ENCODE assay signal across 8 mouse cellular contexts in genomic region chr13:19158484-19158883, GRCm38 (mm10).
DNase-seq lines count a peak whose midpoint lies in the region; ATAC-seq and TF ChIP-seq lines count a peak whose summit lies in the region.

No protein-coding gene starts in this region.

- no peak for TF ChIP-seq EP300 in heart, postnatal 0 days (IDR thresholded peaks at IDR 0.05; ENCODE audit: low read depth)

- peak; percentile 13 for DNase-seq in heart, postnatal 0 days (ENCODE audit: low spot score)
- DNase-seq in heart, adult 11 months: no peak
- peak; percentile 23 for DNase-seq in urinary bladder, postnatal 25 days (ENCODE audit: low spot score)
- DNase-seq in urinary bladder, adult 2 months (ENCODE audit: low spot score): no peak
- DNase-seq in cerebellum, postnatal 14 days: peak; percentile 85 to 89
- peak; percentile 20 to 42 for DNase-seq in heart, postnatal 36 days
- peak; percentile 17 for DNase-seq in liver, embryonic 13.5 days
- DNase-seq in splenic B cell, adult 2 months (ENCODE audit: low read depth, low spot score): peak; percentile 37

- no peak overlapping the region for H3K27ac ChIP-seq in heart, postnatal 0 days (ENCODE audit: low read depth)
- no peak overlapping the region for H3K27ac ChIP-seq in liver, embryonic 13.5 days

- H3K4me2 ChIP-seq in heart, postnatal 0 days (ENCODE audit: low read depth, low read length): no peak overlapping the region
- no peak overlapping the region for H3K4me2 ChIP-seq in liver, embryonic 13.5 days

- no peaks in the 10 kb centered on the region for H3K27me3 ChIP-seq in heart, postnatal 0 days (ENCODE audit: control insufficient read depth, insufficient read depth, low read length)
- H3K27me3 ChIP-seq in liver, embryonic 13.5 days: no peaks in the 10 kb centered on the region; the same call in 1 of the 2 replicates
- H3K27me3 ChIP-seq in splenic B cell, adult 2 months (ENCODE audit: control insufficient read depth, insufficient read depth, low read length, poor library complexity, severe bottlenecking): no peaks in the 10 kb centered on the region

- no peak for ATAC-seq in heart, postnatal 0 days (ENCODE audit: insufficient read depth, low read depth)
- 0 out of 2 replicates have a peak, but pooled peaks have one; percentile 31 for ATAC-seq in liver, embryonic 13.5 days (ENCODE audit: low read depth)

- intact Hi-C loops in heart, postnatal 36 days (cut with DNase I): loop anchor here (2.0 kb wide), 1 partner anchor 526 kb away; no protein-coding TSS in a partner anchor

- 24% methylated on average over 4 of the region's 4 CpGs for WGBS in heart, postnatal 0 days
- WGBS in liver, embryonic 13.5 days (ENCODE audit: insufficient replicate concordance): 20% methylated on average over 4 of the region's 4 CpGs

- H3K36me3 ChIP-seq in heart, postnatal 0 days (replicated peaks; ENCODE audit: control insufficient read depth, insufficient read depth, low read length): no peaks in the 10 kb centered on the region
- no peaks in the 10 kb centered on the region for H3K36me3 ChIP-seq in liver, embryonic 13.5 days
- H3K36me3 ChIP-seq in splenic B cell, adult 2 months (ENCODE audit: control insufficient read depth, insufficient read depth, low read length, poor library complexity, severe bottlenecking): no peaks in the 10 kb centered on the region

- no peaks in the 10 kb centered on the region for H3K9me3 ChIP-seq in heart, postnatal 0 days (replicated peaks; ENCODE audit: control insufficient read depth, low read length)
- no peaks in the 10 kb centered on the region for H3K9me3 ChIP-seq in liver, embryonic 13.5 days (replicated peaks)

- TF ChIP-seq CTCF in heart, postnatal 0 days (IDR thresholded peaks at IDR 0.05; ENCODE audit: low read depth): peak; percentile 69

- no peaks in the 10 kb centered on the region for H3K4me1 ChIP-seq in heart, postnatal 0 days (ENCODE audit: control insufficient read depth, insufficient read depth)
- 0 out of 2 replicates have a peak, but pooled peaks cover 3% of the 10 kb centered on the region for H3K4me1 ChIP-seq in liver, embryonic 13.5 days (replicated peaks)

- H3K9ac ChIP-seq in heart, postnatal 0 days (replicated peaks; ENCODE audit: low read depth, low read length): no peak overlapping the region
- H3K9ac ChIP-seq in liver, embryonic 13.5 days: no peak overlapping the region

- no peak overlapping the region for H3K4me3 ChIP-seq in heart, postnatal 0 days (ENCODE audit: low read depth, low read length)
- H3K4me3 ChIP-seq in liver, embryonic 13.5 days (replicated peaks): no peak overlapping the region

Comparison
In these comparisons a context has a peak if more than half of its experiments do, and no peak if none do; other contexts are left out.
1. DNase-seq: peak in heart, postnatal 0 days (single experiment), urinary bladder, postnatal 25 days (single experiment), cerebellum, postnatal 14 days (2 of 2), heart, postnatal 36 days (2 of 2), liver, embryonic 13.5 days (single experiment) and splenic B cell, adult 2 months (single experiment); none in heart, adult 11 months (single experiment) and urinary bladder, adult 2 months (single experiment).